Mouse (Mus musculus) kidney, postnatal 0 days (tissue): ENCODE measurements at regions not wholly inside any gene's neighbourhood (a gene's known extent, or its start where the extent isn't known, plus 50 kb on each side); places are given as distances from the start of the nearest gene placed in this dataset.

ENCODE experiments used
- ATAC-seq: fragments of 200-750 bp; cut with Nextera tagmentation; replicated peaks from 2 replicates; pipeline ENCODE4 v1.8.0; 2017; ENCODE audit warnings: low read depth, moderate number of reproducible peaks, moderate TSS enrichment, moderate library complexity; ENCODE audit not compliant: low FRiP score
- DNase-seq: peaks from one replicate; pipeline ENCODE4 v3.0.0-alpha.2; 2016; ENCODE audit warnings: low spot score
- H3K27ac ChIP-seq: fragments of 300-500 bp; sonication (generic); 2 replicates; pipeline ENCODE4 v1.5.1; 2014; ENCODE audit warnings: mild to moderate bottlenecking
- H3K27me3 ChIP-seq: fragments of 300-500 bp; sonication (generic); 2 replicates; pipeline ENCODE4 v1.6.1; 2014; ENCODE audit warnings: low read length, mixed read lengths; ENCODE audit not compliant: insufficient read depth
- H3K36me3 ChIP-seq: fragments of 300-500 bp; sonication (generic); 2 replicates; pipeline ENCODE4 v1.6.1; 2014; ENCODE audit warnings: low read length, mixed read lengths; ENCODE audit not compliant: insufficient read depth
- H3K4me1 ChIP-seq: fragments of 300-500 bp; sonication (generic); replicated peaks from 2 replicates; pipeline ENCODE4 v1.6.1; 2014; ENCODE audit warnings: antibody characterized with exemption, low read length, mixed read lengths; ENCODE audit not compliant: insufficient read depth
- H3K4me2 ChIP-seq: fragments of 300-500 bp; sonication (generic); 2 replicates; pipeline ENCODE4 v1.6.1; 2014; ENCODE audit warnings: mild to moderate bottlenecking, low read length, moderate library complexity, mixed read lengths
- H3K4me3 ChIP-seq: fragments of 300-500 bp; sonication (generic); replicated peaks from 2 replicates; pipeline ENCODE4 v1.5.1; 2014; ENCODE audit warnings: low read depth, low read length
- H3K9ac ChIP-seq: fragments of 300-500 bp; sonication (generic); 2 replicates; pipeline ENCODE4 v1.6.1; 2014; ENCODE audit warnings: low read depth, low read length
- H3K9me3 ChIP-seq: fragments of 300-500 bp; sonication (generic); replicated peaks from 2 replicates; pipeline ENCODE4 v1.6.1; 2016; ENCODE audit warnings: low read length, inconsistent platforms, mixed read lengths
- CTCF ChIP-seq: IDR thresholded peaks from 2 replicates; pipeline ENCODE4 v1.5.1; 2016; ENCODE audit warnings: antibody characterized with exemption, low read depth, mild to moderate bottlenecking, moderate library complexity
- WGBS: fragments of 180-500 bp; shearing (Covaris S2); extraction: QIAGEN DNeasy Blood & Tissue Kit; methylation state at CpG from one replicate; pipeline ENCODE4 v1.1.7; 2014; 5-methylcytosine and 5-hydroxymethylcytosine counted together

DNA sequence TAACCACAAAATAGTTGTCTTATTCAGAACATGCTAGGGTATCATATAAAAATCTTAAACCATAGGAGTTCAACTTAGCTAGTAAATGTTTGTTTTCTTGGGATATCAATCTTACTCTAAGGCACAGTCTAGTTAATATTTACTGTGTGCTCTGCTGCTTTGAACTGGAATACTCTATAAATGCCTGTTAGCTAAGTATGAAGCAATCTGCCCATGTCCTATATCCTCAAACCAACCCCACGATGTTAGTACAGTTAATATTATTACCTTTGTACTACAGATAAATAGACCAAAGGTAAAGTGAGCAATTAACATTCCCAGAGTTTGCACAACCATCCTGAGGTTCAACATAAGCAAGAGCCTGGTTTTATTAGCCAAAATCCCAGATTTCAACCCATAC, 145.7 kb upstream of the Ednrb start:
- peak; percentile 28 for DNase-seq
- WGBS = 57% methylated on average over 1 of the region's 1 CpGs
- peak; percentile 87 for ATAC-seq
- Histone ChIP-seq H3K4me2 (no peak overlapping the region), H3K9ac (no peak overlapping the region), H3K4me3 (no peak overlapping the region), H3K4me1 (no peaks in the 10 kb centered on the region), H3K9me3 (no peaks in the 10 kb centered on the region), H3K36me3 (no peaks in the 10 kb centered on the region), H3K27me3 (no peaks in the 10 kb centered on the region), H3K27ac (no peak overlapping the region)
- TF ChIP-seq CTCF = no peak

DNA sequence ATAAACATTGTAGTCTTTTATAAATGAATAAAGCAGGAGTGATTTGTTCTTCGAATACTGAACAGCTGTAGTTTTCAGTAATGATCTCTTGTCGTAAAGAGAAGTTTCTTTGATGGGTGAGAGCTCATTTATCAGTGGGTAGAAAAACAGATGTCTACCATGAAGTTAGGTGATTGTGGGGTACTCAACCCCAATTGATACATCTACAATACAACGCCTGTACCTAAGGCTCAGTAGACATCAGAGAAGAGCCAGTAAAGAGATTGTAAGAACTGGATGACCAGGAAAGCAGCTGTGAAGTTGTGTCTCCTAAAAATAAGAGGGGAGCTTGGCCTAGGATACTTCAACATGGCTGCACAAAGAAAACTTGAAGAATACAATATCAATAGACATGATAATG, 143.1 kb upstream of the Ednrb start:
- Histone ChIP-seq H3K9me3 (no peaks in the 10 kb centered on the region), H3K4me1 (no peaks in the 10 kb centered on the region), H3K36me3 (no peaks in the 10 kb centered on the region), H3K4me3 (no peak overlapping the region), H3K27ac (no peak overlapping the region), H3K27me3 (no peaks in the 10 kb centered on the region), H3K9ac (no peak overlapping the region), H3K4me2 (no peak overlapping the region)
- 84% methylated on average over 3 of the region's 3 CpGs for WGBS
- TF ChIP-seq CTCF = no peak
- DNase-seq (no peak), ATAC-seq (no peak)

DNA sequence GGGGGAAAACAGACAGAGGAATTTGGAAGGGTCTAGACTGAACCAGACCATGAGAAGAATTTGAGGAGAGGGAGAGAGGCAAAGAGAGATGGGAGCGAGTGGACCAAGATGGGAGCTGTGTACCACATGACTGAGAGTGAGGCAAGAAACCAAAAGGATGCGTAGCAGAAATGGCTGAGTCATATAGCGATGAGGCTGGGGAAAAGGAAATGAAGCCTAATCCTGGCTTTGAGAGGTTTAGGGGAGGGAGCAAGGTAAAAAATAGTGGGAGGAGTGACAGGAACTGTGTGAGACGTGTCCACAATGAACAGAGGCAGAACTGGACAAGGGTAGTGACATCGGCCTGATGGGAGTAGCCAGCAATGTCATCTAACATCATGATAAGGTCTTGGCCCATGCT, 140.1 kb upstream of the Ednrb start:
- Histone ChIP-seq H3K36me3 (no peaks in the 10 kb centered on the region), H3K9me3 (no peaks in the 10 kb centered on the region), H3K4me2 (no peak overlapping the region), H3K4me1 (no peaks in the 10 kb centered on the region), H3K9ac (no peak overlapping the region), H3K27ac (no peak overlapping the region), H3K4me3 (no peak overlapping the region), H3K27me3 (no peaks in the 10 kb centered on the region)
- DNase-seq (no peak), ATAC-seq (no peak)
- TF ChIP-seq CTCF = no peak
- 87% methylated on average over 5 of the region's 5 CpGs for WGBS

DNA sequence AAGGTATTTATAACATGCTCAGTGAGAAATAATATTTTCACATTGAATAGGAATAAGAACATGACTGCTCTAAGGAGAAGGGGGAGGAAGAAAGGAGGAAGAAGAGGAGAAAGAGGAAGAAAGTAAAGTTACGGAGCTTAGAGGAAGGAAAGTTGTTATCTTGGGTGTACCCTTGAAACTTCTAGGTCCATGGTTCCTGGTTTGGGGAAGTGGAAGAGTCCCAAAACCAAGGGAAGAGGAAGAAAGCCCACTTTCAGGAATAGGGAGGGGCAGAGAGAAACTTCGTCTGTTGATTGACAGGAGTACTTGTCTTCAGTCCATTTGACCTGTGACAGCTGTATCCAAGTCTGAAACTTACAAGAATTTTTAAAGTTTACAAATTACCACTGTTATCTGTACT, 134.6 kb upstream of the Ednrb start:
- 92% methylated on average over 2 of the region's 2 CpGs for WGBS
- Histone ChIP-seq H3K4me1 (no peaks in the 10 kb centered on the region), H3K9ac (no peak overlapping the region), H3K27ac (no peak overlapping the region), H3K36me3 (no peaks in the 10 kb centered on the region), H3K9me3 (no peaks in the 10 kb centered on the region), H3K4me3 (no peak overlapping the region), H3K4me2 (no peak overlapping the region), H3K27me3 (no peaks in the 10 kb centered on the region)
- no peak for TF ChIP-seq CTCF
- ATAC-seq (no peak), DNase-seq (no peak)

DNA sequence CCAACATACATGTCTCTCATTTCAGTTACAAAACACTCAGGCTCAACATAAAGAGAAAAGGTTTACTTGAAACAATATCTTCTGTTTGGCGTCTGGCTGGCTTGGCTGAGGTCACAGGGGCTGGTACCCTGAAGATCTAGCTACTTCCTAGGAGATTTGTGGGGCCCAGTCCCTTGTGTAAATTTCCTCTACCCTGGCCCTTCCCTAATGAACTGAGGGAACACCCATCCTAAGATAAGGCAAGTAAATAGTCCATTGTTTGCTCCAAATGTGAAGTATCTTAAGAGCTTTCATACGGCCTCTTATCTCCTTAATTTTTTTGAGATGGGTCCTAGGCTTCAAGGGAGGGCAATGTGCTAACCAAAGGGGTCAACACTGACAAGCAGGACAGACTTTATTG, 133.6 kb upstream of the Ednrb start:
- H3K4me3 ChIP-seq = no peak overlapping the region
- no peak for TF ChIP-seq CTCF
- H3K9ac ChIP-seq = no peak overlapping the region
- no peaks in the 10 kb centered on the region for H3K4me1 ChIP-seq
- H3K4me2 ChIP-seq = no peak overlapping the region
- ATAC-seq = no peak
- 50% methylated on average over 2 of the region's 2 CpGs for WGBS
- no peaks in the 10 kb centered on the region for H3K27me3 ChIP-seq
- DNase-seq = no peak
- H3K27ac ChIP-seq = no peak overlapping the region
- H3K36me3 ChIP-seq = no peaks in the 10 kb centered on the region
- no peaks in the 10 kb centered on the region for H3K9me3 ChIP-seq

DNA sequence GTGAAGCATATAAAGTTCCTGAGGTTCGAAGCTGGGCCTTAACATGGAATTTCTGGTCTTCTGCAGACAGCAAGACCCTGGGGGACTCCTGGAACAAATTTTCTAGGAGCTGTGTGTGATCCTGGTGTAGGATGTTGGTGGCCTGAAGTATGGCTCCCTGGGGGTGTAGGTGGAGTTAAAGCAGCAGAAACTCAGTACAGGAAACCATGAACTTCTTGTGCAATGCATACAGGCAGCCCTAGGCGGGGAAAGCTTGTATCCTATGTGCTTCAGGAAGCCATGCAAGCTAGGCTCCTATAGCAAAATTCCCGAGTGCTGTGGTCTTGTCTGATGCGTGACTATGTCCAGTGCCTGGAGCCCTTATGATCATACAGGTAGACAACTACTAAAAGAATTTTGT, 129.8 kb upstream of the Ednrb start:
- WGBS = 80% methylated on average over 4 of the region's 4 CpGs
- no peak for ATAC-seq
- no peak for TF ChIP-seq CTCF
- no peak overlapping the region for H3K4me2 ChIP-seq
- H3K36me3 ChIP-seq = no peaks in the 10 kb centered on the region
- no peak for DNase-seq
- H3K27me3 ChIP-seq = no peaks in the 10 kb centered on the region
- no peak overlapping the region for H3K4me3 ChIP-seq
- H3K4me1 ChIP-seq = no peaks in the 10 kb centered on the region
- no peak overlapping the region for H3K27ac ChIP-seq
- no peaks in the 10 kb centered on the region for H3K9me3 ChIP-seq
- no peak overlapping the region for H3K9ac ChIP-seq

DNA sequence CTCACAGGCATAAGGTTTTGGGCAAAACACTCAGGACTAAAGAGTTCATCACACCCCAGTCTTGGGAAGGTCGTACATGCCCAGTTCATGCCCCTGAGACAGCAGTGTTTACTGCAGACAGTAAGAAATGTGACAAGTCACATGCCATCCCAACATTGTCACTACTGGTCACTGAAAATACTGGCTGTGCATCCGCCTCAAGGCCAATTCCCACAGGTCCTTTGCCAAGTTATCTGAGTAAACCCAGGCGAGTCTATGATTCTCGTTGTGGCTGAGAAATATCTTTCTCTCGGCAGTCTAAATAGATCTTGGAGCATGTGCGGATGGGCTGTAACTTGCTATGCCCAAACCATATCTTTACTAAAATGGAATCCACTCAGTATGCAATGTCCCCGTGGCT, 128.9 kb upstream of the Ednrb start:
- DNase-seq (no peak), ATAC-seq (no peak)
- 86% methylated on average over 7 of the region's 7 CpGs for WGBS
- no peaks in the 10 kb centered on the region for H3K36me3 ChIP-seq
- H3K4me3 ChIP-seq = no peak overlapping the region
- no peak for TF ChIP-seq CTCF
- H3K9ac ChIP-seq = no peak overlapping the region
- no peaks in the 10 kb centered on the region for H3K27me3 ChIP-seq
- H3K4me2 ChIP-seq = no peak overlapping the region
- H3K4me1 ChIP-seq = no peaks in the 10 kb centered on the region
- no peaks in the 10 kb centered on the region for H3K9me3 ChIP-seq
- H3K27ac ChIP-seq = no peak overlapping the region
